Mouse (Mus musculus) limb, embryonic 12.5 days (tissue): Measurements from ENCODE around the gene Cfap298. TPM values are rescaled to one million over a fixed set of nuclear protein-coding genes. Genes with fewer than 3 reads are reported as not detected.

ENCODE experiments used
- ATAC-seq: fragments of 200-750 bp; cut with Nextera tagmentation; 2 replicates; pipeline ENCODE4 v1.8.0; 2017; ENCODE audit warnings: low read depth, moderate TSS enrichment; ENCODE audit not compliant: insufficient number of reproducible peaks, insufficient read depth, low FRiP score, low TSS enrichment
- H3K27ac ChIP-seq: fragments of 300-500 bp; sonication (generic); 2 replicates; pipeline ENCODE4 v1.5.1; 2016; ENCODE audit warnings: mild to moderate bottlenecking, moderate library complexity
- H3K27me3 ChIP-seq: fragments of 300-500 bp; sonication (generic); 2 replicates; pipeline ENCODE4 v1.6.1; 2016; ENCODE audit warnings: mild to moderate bottlenecking, moderate library complexity
- H3K36me3 ChIP-seq: fragments of 300-500 bp; sonication (generic); 2 replicates; pipeline ENCODE4 v1.6.1; 2016; ENCODE audit warnings: mild to moderate bottlenecking, moderate library complexity
- H3K4me1 ChIP-seq: fragments of 300-500 bp; sonication (generic); replicated peaks from 2 replicates; pipeline ENCODE4 v1.6.1; 2016
- H3K4me2 ChIP-seq: fragments of 300-500 bp; sonication (generic); 2 replicates; pipeline ENCODE4 v1.6.1; 2016; ENCODE audit warnings: mild to moderate bottlenecking, moderate library complexity
- H3K4me3 ChIP-seq: fragments of 300-500 bp; sonication (generic); replicated peaks from 2 replicates; pipeline ENCODE4 v1.5.1; 2016; ENCODE audit warnings: mild to moderate bottlenecking
- H3K9ac ChIP-seq: fragments of 300-500 bp; sonication (generic); replicated peaks from 2 replicates; pipeline ENCODE4 v1.6.1; 2016; ENCODE audit warnings: mild to moderate bottlenecking, moderate library complexity
- H3K9me3 ChIP-seq: fragments of 300-500 bp; sonication (generic); 2 replicates; pipeline ENCODE4 v1.6.1; 2016; ENCODE audit warnings: mild to moderate bottlenecking, moderate library complexity
- WGBS: fragments of 180-500 bp; shearing (Covaris S2); methylation state at CpG from one replicate; pipeline ENCODE4 v1.1.7; 2016; 5-methylcytosine and 5-hydroxymethylcytosine counted together
- microRNA-seq: library from miRNA; unstranded; fragments of <30 nt; microRNA quantifications from one replicate; pipeline ENCODE4, GENCODE M21; 2017
- polyA plus RNA-seq: library from polyadenylated mRNA; unstranded; fragments of >200 nt; fragmentation: Nextera tagmentation; extraction: Ambion mirVana; gene quantifications from 2 replicates; pipeline ENCODE4 v1.2.1, GENCODE M21; 2016

Cfap298 gene
- polyA plus RNA-seq, 1 experiment from 2014 or later = 40.8 TPM

DNA sequence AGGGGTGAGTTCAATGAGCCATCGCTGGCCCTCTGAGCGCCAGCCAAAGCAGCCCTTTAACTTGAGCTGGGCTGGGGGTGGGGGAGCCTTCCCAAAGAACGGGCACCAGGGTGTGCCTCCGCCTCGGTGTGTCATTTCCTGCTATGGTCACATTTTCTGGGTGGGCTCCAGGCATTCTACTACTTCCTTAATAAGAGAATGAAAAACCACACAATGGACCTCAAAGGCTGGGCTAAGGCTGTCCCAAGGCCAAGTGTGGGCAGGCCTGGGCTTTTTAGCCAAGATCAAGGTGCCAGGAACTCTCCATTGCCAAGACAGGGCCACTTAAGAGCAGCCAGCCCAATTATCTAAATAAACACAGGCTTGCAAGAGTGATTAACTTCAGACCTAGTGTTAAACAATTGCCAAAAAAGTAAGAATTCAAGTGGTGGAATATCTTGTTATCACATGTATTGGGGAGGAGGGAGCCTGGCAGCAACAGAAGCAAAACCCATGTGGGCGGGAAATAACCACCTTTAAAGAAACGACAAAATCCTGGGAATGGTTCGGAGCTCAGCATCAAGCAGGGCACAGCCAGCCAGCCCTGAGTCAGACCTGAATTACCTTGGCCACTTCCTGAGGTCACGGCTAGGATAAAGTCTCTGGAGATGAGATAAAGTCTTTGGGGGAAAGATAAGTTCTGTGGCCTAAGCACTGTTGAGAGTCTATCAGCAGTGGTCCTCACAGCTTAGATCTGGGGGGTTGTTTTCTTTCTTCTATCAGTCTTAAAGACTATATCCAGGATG, 48.9 kb downstream of the Cfap298 start:
- no peak overlapping the region for H3K27ac ChIP-seq
- no peak overlapping the region for H3K4me2 ChIP-seq

GRCm38 (mm10) chr16:90885351-90885750, 49.6 kb downstream of the Cfap298 start:
- Histone ChIP-seq H3K9ac (no peak overlapping the region), H3K4me3 (no peak overlapping the region), H3K27me3 (no peaks in the 10 kb centered on the region), H3K4me2 (no peak overlapping the region), H3K36me3 (no peaks in the 10 kb centered on the region), H3K4me1 (peaks cover 22% of the 10 kb centered on the region), H3K9me3 (0 out of 2 replicates have a peak, but pooled peaks cover 5% of the 10 kb centered on the region), H3K27ac (no peak overlapping the region)
- WGBS = 73% methylated on average over 2 of the region's 2 CpGs
- no peak for ATAC-seq

More for the DNA sequence above, 48.9 kb downstream of the Cfap298 start:
- H3K9me3 ChIP-seq = 0 out of 2 replicates have a peak, but pooled peaks cover 5% of the 10 kb centered on the region
- peaks cover 22% of the 10 kb centered on the region for H3K4me1 ChIP-seq
- H3K27me3 ChIP-seq = no peaks in the 10 kb centered on the region
- no peak overlapping the region for H3K9ac ChIP-seq
- ATAC-seq = no peak
- H3K36me3 ChIP-seq = no peaks in the 10 kb centered on the region
- no peak overlapping the region for H3K4me3 ChIP-seq
- WGBS = 68% methylated on average over 9 of the region's 9 CpGs

DNA sequence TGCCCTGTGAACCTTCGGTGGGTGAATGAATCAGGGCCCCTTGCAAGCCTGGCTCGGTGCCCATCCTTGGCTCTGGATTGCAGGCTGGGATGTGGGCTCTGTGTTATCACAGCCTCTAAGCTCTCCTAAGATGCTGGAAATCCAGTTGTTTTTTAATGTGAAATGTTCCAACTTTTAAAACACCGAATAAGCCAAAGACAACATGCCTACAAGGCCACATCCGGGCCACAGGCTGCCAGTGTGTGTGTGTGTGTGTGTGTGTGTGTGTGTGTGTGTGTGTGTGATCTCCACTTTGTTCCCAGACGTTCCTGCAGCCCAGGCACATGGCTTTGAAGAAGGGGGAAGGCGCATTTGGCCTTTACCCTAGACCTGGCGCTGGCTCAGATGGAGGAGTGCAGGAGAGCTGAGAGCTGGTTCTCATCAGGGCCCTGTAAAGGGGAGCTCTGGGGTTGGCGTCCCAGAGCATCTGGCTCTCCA, 52.4 kb downstream of the Cfap298 start:
- WGBS = 56% methylated on average over 8 of the region's 8 CpGs

DNA sequence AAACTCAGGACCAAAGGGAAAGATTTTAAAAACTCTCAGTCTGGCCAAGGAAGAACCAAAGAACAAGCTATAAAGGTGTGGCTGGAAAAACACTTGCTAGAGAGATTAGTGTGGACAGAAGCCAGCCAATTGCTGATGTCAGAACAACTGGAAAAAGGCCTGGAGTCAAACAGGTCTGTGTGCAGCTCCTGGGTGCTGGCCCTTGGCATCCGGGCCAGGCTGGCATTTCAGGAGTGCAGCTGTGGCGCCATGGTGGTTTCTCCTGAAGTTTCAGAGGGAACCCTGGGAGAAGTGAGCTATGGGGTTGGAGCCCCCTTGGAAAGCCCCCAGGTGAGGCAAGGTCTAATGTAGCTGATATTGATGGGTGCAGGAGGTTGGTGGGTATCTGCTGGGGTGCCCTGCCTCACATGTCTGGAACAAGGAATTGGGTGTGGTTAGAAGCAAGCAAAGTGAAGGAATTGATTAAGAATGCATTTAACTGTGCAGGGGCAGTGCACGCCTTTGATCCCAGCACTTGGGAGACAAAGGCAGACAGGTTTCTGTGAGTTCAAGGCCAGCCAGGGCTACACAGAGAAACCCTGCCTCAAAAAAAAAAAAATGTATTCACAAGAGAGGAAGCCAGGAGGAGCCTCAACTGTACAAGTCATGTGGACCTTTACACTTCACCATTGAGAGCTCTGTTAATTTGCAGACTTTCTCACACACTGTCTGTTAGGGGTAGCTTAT, 56.6 kb downstream of the Cfap298 start:
- ATAC-seq = no peak
- no peaks in the 10 kb centered on the region for H3K27me3 ChIP-seq
- H3K27ac ChIP-seq = no peak overlapping the region
- peaks cover 15% of the 10 kb centered on the region for H3K4me1 ChIP-seq
- no peak overlapping the region for H3K4me3 ChIP-seq
- 85% methylated on average over 3 of the region's 3 CpGs for WGBS
- H3K36me3 ChIP-seq = no peaks in the 10 kb centered on the region
- no peaks in the 10 kb centered on the region for H3K9me3 ChIP-seq
- H3K4me2 ChIP-seq = no peak overlapping the region
- H3K9ac ChIP-seq = no peak overlapping the region

More for the DNA sequence above, 52.4 kb downstream of the Cfap298 start:
- H3K9ac ChIP-seq = no peak overlapping the region
- peaks cover 22% of the 10 kb centered on the region for H3K4me1 ChIP-seq
- H3K9me3 ChIP-seq = no peaks in the 10 kb centered on the region
- H3K4me3 ChIP-seq = no peak overlapping the region
- ATAC-seq = peak; percentile 81
- H3K27me3 ChIP-seq = no peaks in the 10 kb centered on the region
- H3K4me2 ChIP-seq = no peak overlapping the region
- H3K36me3 ChIP-seq = no peaks in the 10 kb centered on the region
- H3K27ac ChIP-seq = peak overlapping the region; percentile 66; the same call in 1 of the 2 replicates

Small RNA genes within 50 kb of the gene (microRNA-seq; reads per million reads assigned to microRNA genes)
- gene Gm22933 = not detected

Other genes starting within 250 kb of the Cfap298 start
- 79.7 and 85.3 TPM in 2 replicates for gene Mis18a, start 207.7 kb downstream of the Cfap298 start, polyA plus RNA-seq
- not detected in 2 replicates for gene Mrap, start 196.9 kb downstream of the Cfap298 start, polyA plus RNA-seq
- gene Urb1, start 124.7 kb downstream of the Cfap298 start, polyA plus RNA-seq = 12.7 and 15.0 TPM in 2 replicates
- 2.0 and 2.2 TPM in 2 replicates for gene Eva1c, start 108.4 kb downstream of the Cfap298 start, polyA plus RNA-seq
- 10.9 and 11.3 TPM in 2 replicates for gene Synj1, start 76.2 kb upstream of the Cfap298 start, polyA plus RNA-seq
- 92.0 and 96.2 TPM in 2 replicates for gene Paxbp1, start 109.4 kb upstream of the Cfap298 start, polyA plus RNA-seq
- gene 4932438H23Rik, start 160.0 kb upstream of the Cfap298 start, polyA plus RNA-seq = not detected in 2 replicates